Mouse (Mus musculus): ENCODE data around the gene Cct6b. TPM values are rescaled to one million over a fixed set of nuclear protein-coding genes. Genes with fewer than 3 reads are reported as not detected.

Cct6b gene
- 0.13 and 0.32 TPM in 2 replicates for polyA plus RNA-seq (2015; fragmentation: Nextera tagmentation; extraction: Ambion mirVana)

GRCm38 (mm10) chr11:82763742-82764437, at the start of gene Cct6b, which contains the start of gene Zfp830:
Cct6b (minus strand) TSS chr11:82764321.
Zfp830 (plus strand) TSS chr11:82764345.

GRCm38 (mm10) chr11:82780983-82781903, 17.1 kb upstream of the Cct6b start, which contains the start of gene Lig3:
Lig3 (plus strand) TSS chr11:82781108.

Other genes starting within 250 kb of the Cct6b start
- gene Zfp830, start within 50 bp of the Cct6b start, polyA plus RNA-seq (2015; fragmentation: Nextera tagmentation; extraction: Ambion mirVana): 20.6 and 21.0 TPM in 2 replicates
- 10.6 and 11.6 TPM in 2 replicates for gene Lig3, start 16.8 kb upstream of the Cct6b start, polyA plus RNA-seq (2015; fragmentation: Nextera tagmentation; extraction: Ambion mirVana)
- gene Rffl, start 106.9 kb upstream of the Cct6b start, polyA plus RNA-seq (2015; fragmentation: Nextera tagmentation; extraction: Ambion mirVana): 3.2 and 4.4 TPM in 2 replicates
- 10.1 and 10.7 TPM in 2 replicates for gene Rad51d, start 126.3 kb upstream of the Cct6b start, polyA plus RNA-seq (2015; fragmentation: Nextera tagmentation; extraction: Ambion mirVana)
- 0.18 and 0.51 TPM in 2 replicates for gene Fndc8, start 127.8 kb upstream of the Cct6b start, polyA plus RNA-seq (2015; fragmentation: Nextera tagmentation; extraction: Ambion mirVana)
- 24.9 and 25.3 TPM in 2 replicates for gene Nle1, start 144.1 kb upstream of the Cct6b start, polyA plus RNA-seq (2015; fragmentation: Nextera tagmentation; extraction: Ambion mirVana)
- gene Unc45b, start 146.2 kb upstream of the Cct6b start, polyA plus RNA-seq (2015; fragmentation: Nextera tagmentation; extraction: Ambion mirVana): 1.9 and 2.0 TPM in 2 replicates
- 2.7 and 3.5 TPM in 2 replicates for gene Slfn5, start 187.0 kb upstream of the Cct6b start, polyA plus RNA-seq (2015; fragmentation: Nextera tagmentation; extraction: Ambion mirVana)
- gene Slfn9, start 227.5 kb upstream of the Cct6b start, polyA plus RNA-seq (2015; fragmentation: Nextera tagmentation; extraction: Ambion mirVana): 1.3 and 1.7 TPM in 2 replicates